Mouse (Mus musculus) olfactory bulb, adult 2 months (tissue): Measurements from ENCODE around the gene Zfp663. TPM values are rescaled to one million over a fixed set of nuclear protein-coding genes. Genes with fewer than 3 reads are reported as not detected.

Experiments
- H3K27ac ChIP-seq: fragments of 200-500 bp; 2 replicates; pipeline ENCODE4 v1.5.1; 2012; ENCODE audit warnings: low read depth, low read length; ENCODE audit not compliant: insufficient read depth
- H3K4me1 ChIP-seq: fragments of 200-500 bp; 2 replicates; pipeline ENCODE4 v1.6.1; 2012; ENCODE audit warnings: low read length; ENCODE audit not compliant: control insufficient read depth, insufficient read depth
- H3K4me3 ChIP-seq: fragments of 200-500 bp; 2 replicates; pipeline ENCODE4 v1.5.1; 2012; ENCODE audit warnings: mild to moderate bottlenecking, low read depth, low read length, moderate library complexity; ENCODE audit not compliant: insufficient read depth
- CTCF ChIP-seq: fragments of 200-500 bp; IDR thresholded peaks from 2 replicates; pipeline ENCODE4 v1.5.1; 2012; ENCODE audit warnings: low read depth, mild to moderate bottlenecking, low read length, moderate library complexity; ENCODE audit not compliant: insufficient read depth
- POLR2A ChIP-seq: fragments of 200-500 bp; IDR thresholded peaks from 2 replicates; pipeline ENCODE4 v1.6.1; 2012; ENCODE audit warnings: mild to moderate bottlenecking, low read depth, low read length, moderate library complexity; ENCODE audit not compliant: insufficient read depth
- WGBS: fragments of 180-500 bp; shearing (Covaris S2); methylation state at CpG from one replicate; pipeline ENCODE4 v1.1.7; 2018; 5-methylcytosine and 5-hydroxymethylcytosine counted together
- polyA plus RNA-seq: library from polyadenylated mRNA; stranded (reverse); fragments of >200 nt; gene quantifications from 2 replicates; pipeline ENCODE4 v1.2.4, GENCODE M21; 2012; ENCODE audit warnings: low replicate concordance; ENCODE audit not compliant: missing spikeins, insufficient read depth, insufficient read length

Zfp663 gene
- polyA plus RNA-seq, 1 experiment, result not detected

DNA sequence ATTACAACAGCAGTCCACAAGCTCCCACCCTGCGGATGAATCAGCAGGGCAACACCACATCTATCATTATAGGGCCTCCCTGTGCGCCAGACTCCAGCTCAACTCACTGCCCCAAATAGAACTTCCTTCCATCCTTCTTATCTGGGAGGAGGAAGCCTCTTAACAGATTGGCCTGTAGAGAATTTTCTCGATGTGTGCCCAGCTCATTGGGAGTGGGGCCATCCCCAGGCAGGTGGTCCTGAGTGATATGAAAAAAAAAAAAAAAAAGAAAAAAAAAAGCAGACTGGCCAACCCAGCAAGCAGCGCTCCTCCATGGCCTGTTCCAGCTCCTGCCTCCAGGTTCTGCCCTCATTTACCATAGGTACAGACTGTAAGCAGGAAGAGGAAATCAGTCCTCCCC lies 7.5 kb upstream of the Zfp663 start:
- no peak overlapping the region for H3K27ac ChIP-seq
- TF ChIP-seq POLR2A, result no peak
- TF ChIP-seq CTCF, result no peak
- WGBS, result 57% methylated on average over 4 of the region's 4 CpGs
- peaks cover 12% of the 10 kb centered on the region for H3K4me1 ChIP-seq
- H3K4me3 ChIP-seq, result no peak overlapping the region

DNA sequence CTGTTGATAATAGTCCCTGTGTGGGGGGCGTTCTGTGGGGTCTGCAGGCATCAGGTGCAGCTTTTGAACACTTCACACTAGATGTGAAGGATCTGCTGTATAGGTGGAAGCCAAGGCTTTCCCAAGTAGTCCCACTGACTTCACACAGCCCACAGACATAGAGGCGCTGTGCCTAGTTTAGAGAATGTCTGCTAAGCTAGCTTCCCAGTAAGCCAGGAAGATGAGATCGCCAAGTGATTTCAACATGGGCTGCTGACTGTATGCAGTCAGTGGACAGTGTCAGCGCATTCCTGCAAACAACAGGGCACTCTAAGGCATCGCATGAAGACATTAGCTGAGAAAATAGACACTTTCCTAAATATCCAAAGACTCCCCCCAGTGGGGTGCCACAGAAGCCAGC lies 6.9 kb upstream of the Zfp663 start:
- TF ChIP-seq POLR2A, result no peak
- WGBS, result 76% methylated on average over 5 of the region's 5 CpGs
- H3K27ac ChIP-seq, result no peak overlapping the region

DNA sequence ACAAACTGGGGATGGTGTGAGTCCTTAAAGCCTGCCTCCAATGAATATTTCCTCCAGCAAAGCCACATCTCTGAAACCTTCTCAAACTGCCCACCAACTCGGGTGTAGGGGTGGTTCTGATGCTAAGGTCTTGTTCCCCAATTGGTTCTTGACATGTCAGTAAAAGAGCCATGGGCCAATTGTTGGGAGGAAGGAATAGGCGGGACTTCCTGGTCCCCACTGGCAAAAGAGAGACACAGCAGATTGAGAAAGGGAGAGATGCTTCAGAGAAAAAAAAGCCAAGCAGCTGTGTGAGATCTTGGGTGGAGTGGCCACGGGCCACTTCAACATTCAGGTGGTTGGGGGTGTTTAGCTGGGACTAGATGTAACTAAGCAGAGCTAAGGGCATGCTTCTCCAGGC lies 2.5 kb upstream of the Zfp663 start:
- H3K4me1 ChIP-seq, result peaks cover 19% of the 10 kb centered on the region
- TF ChIP-seq POLR2A (no peak), CTCF (no peak)
- no peak overlapping the region for H3K4me3 ChIP-seq
- no peak overlapping the region for H3K27ac ChIP-seq
- WGBS, result 34% methylated on average over 3 of the region's 3 CpGs

More for the DNA sequence above, 6.9 kb upstream of the Zfp663 start:
- Histone ChIP-seq H3K4me3 (no peak overlapping the region), H3K4me1 (peaks cover 12% of the 10 kb centered on the region)

DNA sequence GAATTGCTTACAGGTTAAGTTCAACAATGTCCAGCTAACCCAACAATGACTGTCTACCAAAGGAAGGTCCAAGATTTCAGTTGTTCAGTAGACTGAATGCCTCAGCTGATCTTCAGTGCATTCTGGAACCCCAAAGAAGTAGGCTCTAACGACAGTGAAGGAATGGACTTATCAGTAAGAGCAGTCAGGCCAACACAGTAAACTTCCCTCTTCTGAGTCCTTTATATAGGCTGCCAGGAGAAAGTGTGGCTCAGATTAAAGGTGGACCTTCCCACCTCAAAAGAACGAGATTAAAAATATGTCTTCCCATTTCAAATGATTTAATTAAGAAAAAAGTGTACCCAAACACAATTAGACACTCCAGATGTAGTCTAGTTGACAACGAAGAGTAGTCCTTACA lies 1.8 kb upstream of the Zfp663 start:
- H3K4me3 ChIP-seq, result no peak overlapping the region

DNA sequence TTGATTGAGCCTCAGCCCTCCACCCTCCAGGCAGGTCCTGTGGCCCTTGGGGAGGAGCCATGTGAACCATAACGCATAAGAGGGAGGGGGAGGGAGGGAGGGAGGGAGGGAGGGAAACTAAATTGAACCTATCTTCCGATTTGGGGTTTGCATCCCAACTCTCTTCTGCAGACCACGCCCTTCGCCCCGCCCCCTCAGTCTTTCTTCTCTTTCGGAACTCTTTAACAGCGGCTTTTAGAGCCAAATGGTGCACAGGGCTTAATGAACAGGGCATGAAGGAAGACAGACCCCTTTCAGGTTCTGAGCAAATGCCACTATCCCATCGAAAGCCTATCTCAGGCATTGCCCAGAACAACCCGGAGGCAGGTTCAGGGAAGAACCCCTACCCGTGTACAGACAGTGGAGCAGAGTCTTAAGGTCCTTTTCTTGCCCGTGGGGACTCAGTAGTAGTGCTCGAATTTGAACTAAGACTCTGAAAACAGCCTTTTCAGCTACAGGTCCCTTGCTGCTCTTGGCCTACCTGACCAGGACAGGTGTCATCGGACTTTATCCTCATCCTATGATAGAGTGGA lies 575 bp downstream of the Zfp663 start:
- Histone ChIP-seq H3K4me3 (peak overlapping the region; percentile 46), H3K27ac (no peak overlapping the region), H3K4me1 (peaks cover 13% of the 10 kb centered on the region)
- WGBS, result 5% methylated on average over 13 of the region's 13 CpGs
- TF ChIP-seq CTCF (no peak), POLR2A (no peak)

More for the DNA sequence above, 1.8 kb upstream of the Zfp663 start:
- H3K4me1 ChIP-seq, result peaks cover 17% of the 10 kb centered on the region
- no peak for TF ChIP-seq POLR2A
- no peak for TF ChIP-seq CTCF
- H3K27ac ChIP-seq, result no peak overlapping the region
- 71% methylated on average over 3 of the region's 3 CpGs for WGBS

DNA sequence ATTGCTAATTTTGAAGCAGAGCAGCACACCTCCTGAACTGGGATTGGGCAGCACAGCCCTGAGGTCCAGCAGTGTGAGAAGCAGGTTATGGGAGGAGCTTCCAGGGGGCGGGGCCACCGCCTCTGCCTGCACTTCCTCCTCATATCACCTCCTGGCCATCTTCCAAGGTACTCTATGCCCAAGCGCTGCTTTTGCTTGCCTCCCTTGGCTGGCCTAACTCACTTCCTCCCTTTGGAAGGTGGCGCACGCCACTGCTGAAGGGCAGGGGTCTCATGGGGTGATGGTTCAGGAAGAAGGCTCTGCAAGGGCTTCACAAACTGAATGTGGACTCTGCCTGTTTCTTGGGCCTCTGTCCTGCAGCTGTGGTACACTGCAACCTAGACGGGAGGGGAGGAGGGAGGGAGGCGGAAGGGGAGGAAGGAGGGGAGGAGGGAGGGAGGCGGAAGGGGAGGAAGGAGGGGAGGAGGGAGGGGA lies 1.4 kb downstream of the Zfp663 start:
- WGBS, result 49% methylated on average over 6 of the region's 8 CpGs
- peaks cover 13% of the 10 kb centered on the region for H3K4me1 ChIP-seq

DNA sequence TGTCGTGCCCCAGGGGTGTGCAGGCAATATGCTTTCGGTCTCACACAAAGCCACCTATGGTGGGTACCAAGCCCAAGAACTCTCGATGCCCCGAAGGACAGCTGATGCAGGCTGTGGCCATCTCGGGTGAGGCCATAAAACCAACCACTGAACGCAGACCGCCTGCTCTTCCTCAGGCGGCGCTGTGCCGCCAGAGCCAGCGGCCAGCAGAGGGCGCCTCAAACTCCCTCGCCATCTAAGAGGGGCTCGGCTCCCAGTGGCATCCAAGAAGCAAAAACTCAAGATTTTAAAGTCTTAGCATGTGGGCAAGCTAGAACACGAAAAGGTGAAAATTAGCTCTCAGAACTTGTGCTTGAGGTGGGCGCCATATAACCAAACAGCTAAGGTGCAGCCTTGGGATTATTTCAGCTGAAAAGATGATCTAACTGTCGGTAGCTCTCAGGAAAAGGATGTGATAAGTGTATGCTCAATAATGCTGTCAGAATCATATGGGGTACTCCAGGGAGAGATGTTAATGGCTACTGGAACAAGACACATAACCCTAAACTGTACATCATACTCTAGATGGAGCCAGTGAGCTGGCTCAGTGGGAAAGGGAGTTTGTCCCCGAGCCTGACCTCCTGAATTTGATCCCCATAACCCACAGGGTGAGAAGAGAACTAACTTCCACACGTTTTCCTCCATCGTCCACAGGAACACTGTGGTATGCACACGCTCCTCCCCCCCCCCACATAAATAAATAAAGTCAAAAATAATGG lies 4.0 kb downstream of the Zfp663 start:
- H3K4me3 ChIP-seq, result no peak overlapping the region
- H3K4me1 ChIP-seq, result peaks cover 13% of the 10 kb centered on the region
- H3K27ac ChIP-seq, result no peak overlapping the region
- 16% methylated on average over 21 of the region's 21 CpGs for WGBS
- TF ChIP-seq POLR2A, result no peak
- TF ChIP-seq CTCF, result peak; percentile 97

More for the DNA sequence above, 1.4 kb downstream of the Zfp663 start:
- no peak overlapping the region for H3K27ac ChIP-seq
- TF ChIP-seq CTCF, result no peak
- no peak for TF ChIP-seq POLR2A
- no peak overlapping the region for H3K4me3 ChIP-seq

DNA sequence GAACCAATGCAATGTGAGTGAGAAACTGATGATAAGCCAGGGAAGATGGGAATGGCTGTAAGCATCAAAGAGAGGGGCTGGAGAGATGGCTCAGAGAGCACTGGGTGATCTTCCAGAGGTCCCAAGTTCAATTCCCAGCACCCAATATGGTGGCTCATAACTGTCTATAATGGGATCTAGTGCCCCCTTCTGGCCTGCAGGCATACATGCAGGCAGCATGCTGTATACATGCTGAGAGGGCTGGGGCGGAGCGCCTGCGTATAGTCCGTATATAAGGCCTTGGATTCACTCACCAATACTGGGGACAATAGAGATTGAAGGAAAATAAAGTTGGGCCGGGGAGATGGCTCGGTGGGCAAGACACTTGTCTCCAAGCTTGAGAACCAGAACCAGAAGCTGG lies 5.2 kb downstream of the Zfp663 start:
- Histone ChIP-seq H3K27ac (no peak overlapping the region), H3K4me1 (peaks cover 10% of the 10 kb centered on the region), H3K4me3 (no peak overlapping the region)
- no peak for TF ChIP-seq POLR2A
- no peak for TF ChIP-seq CTCF
- 90% methylated on average over 6 of the region's 6 CpGs for WGBS

DNA sequence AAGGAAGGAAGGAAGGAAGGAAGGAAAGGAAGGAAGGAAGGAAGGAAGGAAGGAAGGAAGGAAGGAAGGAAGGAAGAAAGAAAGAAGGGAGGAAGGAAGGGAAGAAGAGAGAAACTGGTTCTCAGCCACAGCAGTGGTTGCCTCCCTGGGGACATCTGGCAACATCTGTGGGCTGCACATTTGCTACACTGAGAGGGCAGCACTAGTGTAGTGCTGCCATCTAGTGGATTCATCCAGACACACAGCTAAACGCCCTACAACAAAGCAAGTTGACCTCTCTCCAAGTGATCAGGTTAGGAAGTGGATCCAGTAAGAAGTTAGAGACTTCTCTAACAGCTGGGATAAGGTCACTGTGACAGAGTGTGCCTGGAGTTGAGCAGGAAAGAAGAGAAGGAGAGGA lies 7.7 kb downstream of the Zfp663 start:
- Histone ChIP-seq H3K4me1 (peaks cover 7% of the 10 kb centered on the region; the same call in 1 of the 2 replicates), H3K4me3 (no peak overlapping the region), H3K27ac (no peak overlapping the region)
- 0% methylated on average over 1 of the region's 1 CpGs for WGBS
- TF ChIP-seq POLR2A (no peak), CTCF (no peak)
